Comparison of ENCODE assay signal across 8 mouse cellular contexts in genomic region chr6:5379781-5380623, GRCm38 (mm10). TPM values are rescaled to one million over a fixed set of nuclear protein-coding genes. Genes with fewer than 3 reads are reported as not detected.
DNase-seq lines count a peak whose midpoint lies in the region; ATAC-seq lines count a peak whose summit lies in the region.

No protein-coding gene starts in this region.

- WGBS in kidney, embryonic 16.5 days: 20% methylated on average over 22 of the region's 22 CpGs
- 12% methylated on average over 22 of the region's 22 CpGs for WGBS in limb, embryonic 12.5 days
- 11% methylated on average over 22 of the region's 22 CpGs for WGBS in neural tube, embryonic 12.5 days

- no peaks in the 10 kb centered on the region for H3K9me3 ChIP-seq in kidney, embryonic 16.5 days (ENCODE audit: low read length)
- H3K9me3 ChIP-seq in limb, embryonic 12.5 days: no peaks in the 10 kb centered on the region
- no peaks in the 10 kb centered on the region for H3K9me3 ChIP-seq in neural tube, embryonic 12.5 days

- no peak for DNase-seq in kidney, postnatal 14 days
- peak; percentile 61 for DNase-seq in embryo, embryonic 9.5 days (ENCODE audit: extremely low spot score)
- DNase-seq in heart, postnatal 4 days: peak; percentile 25
- DNase-seq in cerebellum, adult 9-11 months: no peak

- H3K27me3 ChIP-seq in kidney, embryonic 16.5 days (ENCODE audit: insufficient read depth, low read length): no peaks in the 10 kb centered on the region
- H3K27me3 ChIP-seq in limb, embryonic 12.5 days: no peaks in the 10 kb centered on the region
- H3K27me3 ChIP-seq in neural tube, embryonic 12.5 days (replicated peaks): no peaks in the 10 kb centered on the region

- no peak overlapping the region for H3K27ac ChIP-seq in kidney, embryonic 16.5 days (ENCODE audit: low read length)
- H3K27ac ChIP-seq in limb, embryonic 12.5 days: peak overlapping the region; percentile 93
- peak overlapping the region; percentile 85 for H3K27ac ChIP-seq in neural tube, embryonic 12.5 days

- ATAC-seq in kidney, embryonic 16.5 days (ENCODE audit: low FRiP score, low TSS enrichment): peak; percentile 60
- peak; percentile 41 for ATAC-seq in limb, embryonic 12.5 days (ENCODE audit: insufficient number of reproducible peaks, insufficient read depth, low FRiP score, low TSS enrichment, low read depth)
- ATAC-seq in neural tube, embryonic 12.5 days (ENCODE audit: low FRiP score, low read depth): peak; percentile 43
- no peak for ATAC-seq in erythroid progenitor cell, adult 5-6 weeks (replicated peaks; ENCODE audit: low FRiP score, poor library complexity, severe bottlenecking)

- H3K9ac ChIP-seq in kidney, embryonic 16.5 days (replicated peaks; ENCODE audit: low read length): peak overlapping the region; percentile 53; the same call in 1 of the 2 replicates
- peak overlapping the region; percentile 47; the same call in 1 of the 2 replicates for H3K9ac ChIP-seq in limb, embryonic 12.5 days (replicated peaks)
- H3K9ac ChIP-seq in neural tube, embryonic 12.5 days: 0 out of 2 replicates have a peak overlapping the region, but pooled peaks have one; percentile 33

- H3K4me2 ChIP-seq in kidney, embryonic 16.5 days (replicated peaks; ENCODE audit: low read depth, low read length): peak overlapping the region; percentile 49
- H3K4me2 ChIP-seq in limb, embryonic 12.5 days: peak overlapping the region; percentile 54
- peak overlapping the region; percentile 54 for H3K4me2 ChIP-seq in neural tube, embryonic 12.5 days (replicated peaks)

- peak overlapping the region; percentile 26 for H3K4me3 ChIP-seq in kidney, embryonic 16.5 days (ENCODE audit: low read length)
- peak overlapping the region; percentile 24 for H3K4me3 ChIP-seq in limb, embryonic 12.5 days (replicated peaks)
- H3K4me3 ChIP-seq in neural tube, embryonic 12.5 days: no peak overlapping the region

- H3K4me1 ChIP-seq in kidney, embryonic 16.5 days (ENCODE audit: insufficient read depth, low read length): peaks cover 39% of the 10 kb centered on the region
- peaks cover 47% of the 10 kb centered on the region for H3K4me1 ChIP-seq in limb, embryonic 12.5 days (replicated peaks)
- H3K4me1 ChIP-seq in neural tube, embryonic 12.5 days: peaks cover 44% of the 10 kb centered on the region

- no peaks in the 10 kb centered on the region for H3K36me3 ChIP-seq in kidney, embryonic 16.5 days (ENCODE audit: insufficient read depth, low read length)
- H3K36me3 ChIP-seq in limb, embryonic 12.5 days: no peaks in the 10 kb centered on the region
- no peaks in the 10 kb centered on the region for H3K36me3 ChIP-seq in neural tube, embryonic 12.5 days

RNA-seq across cellular contexts. Expression of gene Asb4, which starts 3.2 kb away (rescaled TPM):
- polyA plus RNA-seq in kidney, embryonic 16.5 days (2015; fragmentation: Nextera tagmentation; extraction: Ambion mirVana): 23.0 and 23.4 TPM in 2 replicates
- 10 to 100 TPM; 10.6 to 15.5 TPM for total RNA-seq in heart, postnatal 4 days (2021)
- polyA plus RNA-seq in limb, embryonic 12.5 days (2016; fragmentation: Nextera tagmentation; extraction: Ambion mirVana): 109 and 119 TPM in 2 replicates
- polyA plus RNA-seq in neural tube, embryonic 12.5 days (2016; fragmentation: Nextera tagmentation; extraction: Ambion mirVana): 21.2 and 22.7 TPM in 2 replicates
- total RNA-seq in erythroid progenitor cell, adult 5-6 weeks (2015; ENCODE audit: low replicate concordance): not detected in 2 replicates
- not detected in 2 replicates for total RNA-seq in erythroid progenitor cell, adult 5-6 weeks (2017; ENCODE audit: low replicate concordance)

Comparison
In these comparisons a context has a peak if more than half of its experiments do, and no peak if none do; other contexts are left out.
1. DNase-seq: peak in embryo, embryonic 9.5 days (single experiment) and heart, postnatal 4 days (single experiment); none in kidney, postnatal 14 days (single experiment) and cerebellum, adult 9-11 months (single experiment).
2. Peak in every context shown above with its lines, with median percentiles within 50 percentile points of each other: H3K4me2 ChIP-seq and H3K9ac ChIP-seq.